Mouse (Mus musculus): ENCODE data around the gene Pde4c. TPM values are rescaled to one million over a fixed set of nuclear protein-coding genes. Genes with fewer than 3 reads are reported as not detected.

The Pde4c gene
- polyA plus RNA-seq (2021; fragmentation: Nextera tagmentation), result 0.05 and 0.30 TPM in 2 replicates
- long read RNA-seq, experiment 1, result 0 reads
- long read RNA-seq, experiment 2, partial matches to known transcripts, result 0 of 4 reads
- long read RNA-seq, experiment 2, other reads (novel, unspliced or antisense), result 2 of 4 reads

DNA sequence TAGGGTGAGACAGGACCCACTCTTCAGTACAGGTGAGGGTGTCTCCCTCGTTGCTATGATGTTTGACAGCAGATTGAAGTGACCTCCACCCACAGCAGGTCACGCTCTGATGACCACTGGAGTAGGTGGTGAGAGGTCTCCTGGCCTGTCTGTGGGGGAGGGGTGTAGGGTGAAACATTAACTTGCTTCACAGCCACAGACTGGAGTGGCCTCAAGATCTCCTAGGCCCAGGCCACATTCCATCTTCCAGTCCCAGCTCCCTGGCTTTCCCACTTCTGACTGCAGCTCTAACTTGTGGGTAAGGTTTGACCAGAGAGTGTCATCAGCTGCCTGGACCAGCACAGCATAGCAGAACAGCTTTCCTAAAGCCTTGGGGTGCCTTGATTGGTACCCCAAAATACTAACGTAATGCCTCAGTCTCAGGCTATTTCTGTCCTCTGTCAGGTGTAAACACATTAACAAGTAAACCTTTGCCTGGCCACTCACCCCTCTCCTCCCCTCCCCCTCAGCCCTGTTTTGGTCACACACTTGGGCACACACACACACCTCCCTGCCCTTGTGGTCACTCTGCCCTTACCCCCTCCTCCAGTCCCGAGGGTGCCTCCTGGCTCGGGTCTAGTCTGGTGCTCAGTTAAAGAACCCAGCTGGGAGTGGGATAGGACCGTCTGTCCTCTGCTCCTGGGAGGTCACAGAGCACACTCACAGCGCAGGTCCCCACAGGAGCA lies at the start of gene Pde4c:
Gene Pde4c (plus strand): TSS at position 235 of the 725 bp plus-strand sequence.

GRCm38 (mm10) chr8:70698310-70699109 lies 25.0 kb upstream of the Pde4c start, which contains the start of gene Jund:
Gene Jund, plus strand, starts transcription at chr8:70698949.

DNA sequence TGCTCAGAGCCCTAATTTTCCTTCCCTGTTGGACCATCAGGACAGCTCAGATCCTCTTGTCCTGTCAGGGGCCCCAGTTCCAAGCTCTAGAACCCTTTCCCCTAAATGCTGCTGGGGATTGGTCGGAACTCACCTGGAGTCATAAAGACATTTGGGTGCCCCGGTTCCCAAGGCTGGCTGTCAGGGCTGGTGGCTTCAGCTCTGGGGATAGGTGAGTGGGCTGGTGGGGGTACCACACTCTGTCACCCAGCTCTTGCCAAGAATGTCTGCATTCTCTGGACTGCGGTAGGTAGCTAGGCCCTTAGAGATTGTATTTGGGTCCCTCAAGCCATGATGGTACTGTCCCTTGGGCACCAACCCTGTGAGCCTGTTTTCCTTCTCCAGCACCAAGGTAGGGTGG lies 20.2 kb upstream of the Pde4c start, which contains the start of gene Iqcn:
Gene Iqcn (plus strand): TSS at position 171 of the 400 bp plus-strand sequence.

DNA sequence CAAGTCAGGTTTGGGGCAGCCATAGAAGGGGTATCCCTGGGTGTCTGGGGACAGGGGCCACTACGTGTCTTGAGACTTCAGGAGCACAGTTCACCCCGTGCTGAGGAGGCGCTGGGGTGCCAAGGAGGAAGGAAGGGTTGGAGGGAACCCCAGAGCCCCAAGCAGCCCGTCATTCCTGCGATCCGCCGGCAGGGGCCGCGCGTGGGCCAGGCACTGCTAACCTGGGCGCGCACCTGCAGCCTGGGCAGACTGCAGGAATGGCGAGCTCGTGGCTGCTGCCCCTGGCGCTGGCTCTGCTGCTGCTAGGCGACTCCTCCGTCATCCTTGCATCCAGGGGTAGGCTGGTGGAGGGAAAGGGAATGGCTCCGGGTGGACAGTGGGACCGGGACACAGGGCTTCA lies 5.2 kb upstream of the Pde4c start, which contains the start of gene Gm3336:
Gene Gm3336 (plus strand): TSS at position 247 of the 400 bp plus-strand sequence.

GRCm38 (mm10) chr8:70754043-70754870 lies 30.7 kb downstream of the Pde4c start, which contains the start of gene Rab3a:
Gene Rab3a, plus strand, starts transcription at chr8:70754679.

DNA sequence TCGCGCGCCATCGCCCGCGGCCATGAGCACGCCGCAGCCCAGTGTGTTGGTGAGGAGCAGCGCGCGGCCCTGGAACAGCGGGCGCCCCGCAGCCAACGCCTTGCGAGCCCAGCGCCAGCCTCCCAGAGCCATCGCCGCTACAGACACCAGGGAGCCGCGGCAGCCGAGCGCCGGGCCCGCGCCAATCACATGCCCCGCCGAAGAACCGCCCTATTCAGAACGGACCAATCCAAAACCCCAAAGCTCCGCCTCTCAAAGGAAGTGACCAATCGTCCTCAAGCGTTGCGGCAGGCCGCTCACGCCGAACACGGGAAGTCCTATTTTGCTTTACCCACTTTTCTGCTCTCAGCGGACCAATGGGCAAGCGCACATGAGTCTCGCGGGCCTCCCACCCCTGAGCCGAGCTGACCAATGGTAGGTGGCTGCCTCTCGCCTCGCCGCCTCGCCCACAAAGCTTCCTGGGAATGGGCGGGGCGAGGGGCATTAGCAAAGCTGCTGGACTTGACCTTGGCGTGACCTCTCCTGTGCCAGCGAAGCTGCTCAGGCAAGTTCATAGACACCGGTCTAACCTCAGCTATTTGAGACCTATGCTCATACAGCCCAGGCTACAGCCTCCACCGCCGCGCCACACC lies 37.4 kb downstream of the Pde4c start, which contains the start of gene Mpv17l2:
Gene Mpv17l2 (minus strand): TSS at position 172 of the 632 bp plus-strand sequence.

DNA sequence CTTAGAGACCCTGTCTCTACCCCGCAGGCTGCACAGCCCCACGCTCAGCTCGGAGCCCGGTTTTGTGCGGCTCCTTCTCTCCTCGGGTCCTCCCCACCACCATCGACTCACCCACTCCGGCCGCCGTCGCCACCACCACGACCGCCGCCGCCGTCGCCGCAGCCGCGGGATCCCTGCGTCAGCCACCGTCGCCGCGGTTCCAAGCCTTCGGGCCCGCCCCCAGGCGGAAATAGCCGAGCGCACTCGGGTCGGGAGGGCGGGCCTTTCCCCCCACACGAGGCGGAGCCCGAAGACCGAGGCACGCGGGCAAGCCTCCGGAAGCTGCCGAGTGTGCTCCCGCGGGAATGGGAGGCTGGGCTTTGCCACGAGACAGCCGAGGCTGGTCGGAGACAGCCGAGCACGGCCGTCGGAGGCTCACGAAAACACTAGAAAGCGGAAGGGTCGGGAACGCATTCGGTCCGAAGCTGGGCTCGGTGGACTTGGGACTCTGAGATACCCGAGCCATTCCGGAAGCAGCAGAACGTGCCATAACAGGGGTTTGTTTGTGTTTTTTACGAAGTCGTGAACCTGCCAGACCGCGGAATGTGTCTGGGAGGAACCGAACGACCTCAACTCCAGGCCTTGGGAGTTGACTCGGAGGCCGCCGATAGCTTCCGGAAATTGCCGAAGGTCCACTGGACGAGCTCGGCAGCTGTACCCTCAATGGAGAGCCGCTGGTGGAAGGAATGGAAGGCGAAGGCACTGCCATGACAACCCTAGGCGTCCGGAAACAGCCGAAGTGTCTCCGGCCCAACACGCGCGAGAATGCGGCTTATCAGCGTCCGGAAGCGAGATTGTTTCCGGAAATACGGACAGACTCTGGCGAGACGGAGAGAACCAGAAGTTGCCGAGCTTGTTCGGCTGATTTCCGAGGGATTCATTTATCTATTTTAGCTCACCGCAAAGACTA lies 53.2 kb downstream of the Pde4c start, which contains the start of gene Pik3r2:
Gene Pik3r2 (minus strand): TSS at position 218 of the 949 bp plus-strand sequence.

Small RNAs within 50 kb of the gene (microRNA-seq; reads per million reads assigned to microRNA genes)
- gene Mir7240, result 28.6 reads per million, percentile 46 among the genes with 10 or more reads in this experiment

Other genes with a start within 250 kb of the Pde4c start
- 38.9 and 40.2 TPM in 2 replicates for gene Klhl26, start 246.8 kb upstream of the Pde4c start, polyA plus RNA-seq (2021; fragmentation: Nextera tagmentation)
- gene Tmem59l, start 236.4 kb upstream of the Pde4c start, polyA plus RNA-seq (2021; fragmentation: Nextera tagmentation), result 591 and 736 TPM in 2 replicates
- gene Crlf1, start 230.6 kb upstream of the Pde4c start, polyA plus RNA-seq (2021; fragmentation: Nextera tagmentation), result 9.9 and 12.1 TPM in 2 replicates
- gene Rex1bd, start 217.0 kb upstream of the Pde4c start, polyA plus RNA-seq (2021; fragmentation: Nextera tagmentation), result 265 and 282 TPM in 2 replicates
- gene Uba52, start 212.9 kb upstream of the Pde4c start, polyA plus RNA-seq (2021; fragmentation: Nextera tagmentation), result 5,013 and 5,525 TPM in 2 replicates
- gene Fkbp8, start 196.0 kb upstream of the Pde4c start, polyA plus RNA-seq (2021; fragmentation: Nextera tagmentation), result 325 and 337 TPM in 2 replicates
- 62.6 and 69.8 TPM in 2 replicates for gene Kxd1, start 195.8 kb upstream of the Pde4c start, polyA plus RNA-seq (2021; fragmentation: Nextera tagmentation)
- 5.2 and 5.7 TPM in 2 replicates for gene Ell, start 184.3 kb upstream of the Pde4c start, polyA plus RNA-seq (2021; fragmentation: Nextera tagmentation)
- gene Isyna1, start 129.3 kb upstream of the Pde4c start, polyA plus RNA-seq (2021; fragmentation: Nextera tagmentation), result 35.8 and 42.8 TPM in 2 replicates
- 134 and 161 TPM in 2 replicates for gene Ssbp4, start 114.8 kb upstream of the Pde4c start, polyA plus RNA-seq (2021; fragmentation: Nextera tagmentation)
- 0.85 and 1.1 TPM in 2 replicates for gene Lrrc25, start 107.6 kb upstream of the Pde4c start, polyA plus RNA-seq (2021; fragmentation: Nextera tagmentation)
- 0.84 TPM in 1 of 2 replicates, not detected in the other for gene Gdf15, start 91.3 kb upstream of the Pde4c start, polyA plus RNA-seq (2021; fragmentation: Nextera tagmentation)
- 16.0 and 19.4 TPM in 2 replicates for gene Pgpep1, start 63.3 kb upstream of the Pde4c start, polyA plus RNA-seq (2021; fragmentation: Nextera tagmentation)
- gene Lsm4, start 50.5 kb upstream of the Pde4c start, polyA plus RNA-seq (2021; fragmentation: Nextera tagmentation), result 247 and 266 TPM in 2 replicates
- gene Jund, start 24.8 kb upstream of the Pde4c start, polyA plus RNA-seq (2021; fragmentation: Nextera tagmentation), result 6.2 and 8.7 TPM in 2 replicates
- 0.05 TPM in 1 of 2 replicates, not detected in the other for gene Iqcn, start 20.3 kb upstream of the Pde4c start, polyA plus RNA-seq (2021; fragmentation: Nextera tagmentation)
- gene Gm3336, start 5.2 kb upstream of the Pde4c start, polyA plus RNA-seq (2021; fragmentation: Nextera tagmentation), result not detected in 2 replicates
- 868 and 977 TPM in 2 replicates for gene Rab3a, start 31.0 kb downstream of the Pde4c start, polyA plus RNA-seq (2021; fragmentation: Nextera tagmentation)
- gene Mpv17l2, start 37.2 kb downstream of the Pde4c start, polyA plus RNA-seq (2021; fragmentation: Nextera tagmentation), result 115 and 124 TPM in 2 replicates
- gene Pik3r2, start 53.0 kb downstream of the Pde4c start, polyA plus RNA-seq (2021; fragmentation: Nextera tagmentation), result 97.6 and 107 TPM in 2 replicates
- 109 and 146 TPM in 2 replicates for gene Mast3, start 81.3 kb downstream of the Pde4c start, polyA plus RNA-seq (2021; fragmentation: Nextera tagmentation)
- gene Il12rb1, start 84.7 kb downstream of the Pde4c start, polyA plus RNA-seq (2021; fragmentation: Nextera tagmentation), result 0.10 and 0.21 TPM in 2 replicates
- gene Arrdc2, start 116.0 kb downstream of the Pde4c start, polyA plus RNA-seq (2021; fragmentation: Nextera tagmentation), result 8.8 and 12.2 TPM in 2 replicates
- 8.6 and 9.3 TPM in 2 replicates for gene Kcnn1, start 139.5 kb downstream of the Pde4c start, polyA plus RNA-seq (2021; fragmentation: Nextera tagmentation)
- 128 and 139 TPM in 2 replicates for gene Ccdc124, start 150.2 kb downstream of the Pde4c start, polyA plus RNA-seq (2021; fragmentation: Nextera tagmentation)
- 18.6 and 19.7 TPM in 2 replicates for gene Slc5a5, start 169.0 kb downstream of the Pde4c start, polyA plus RNA-seq (2021; fragmentation: Nextera tagmentation)
- 2,904 and 3,318 TPM in 2 replicates for gene Rpl18a, start 173.7 kb downstream of the Pde4c start, polyA plus RNA-seq (2021; fragmentation: Nextera tagmentation)
- 29.0 and 30.2 TPM in 2 replicates for gene Map1s, start 182.2 kb downstream of the Pde4c start, polyA plus RNA-seq (2021; fragmentation: Nextera tagmentation)